Mouse (Mus musculus) mesoderm, embryonic 11.5 days (tissue): Measurements from ENCODE around the gene Opa3.

ENCODE experiments used
- DNase-seq: peaks from one replicate; pipeline ENCODE4 v3.0.0-alpha.2; 2012; ENCODE audit warnings: low read depth, low spot score

Opa3 gene

GRCm38 (mm10) chr7:19214940-19215339 lies 13.2 kb upstream of the Opa3 start:
- DNase-seq: no peak

GRCm38 (mm10) chr7:19217492-19217891 lies 10.6 kb upstream of the Opa3 start:
- DNase-seq: peak; percentile 30

GRCm38 (mm10) chr7:19217944-19218343 lies 10.2 kb upstream of the Opa3 start:
- peak; percentile 22 for DNase-seq

- no peak for DNase-seq
Observed at GRCm38 (mm10) chr7:19220061-19220460, 8.1 kb upstream of the Opa3 start.

GRCm38 (mm10) chr7:19222189-19222588 lies 5.9 kb upstream of the Opa3 start:
- DNase-seq: no peak

- no peak for DNase-seq
Observed at GRCm38 (mm10) chr7:19222875-19223274, 5.3 kb upstream of the Opa3 start.

- no peak for DNase-seq
Observed at GRCm38 (mm10) chr7:19224933-19225332, 3.2 kb upstream of the Opa3 start.

GRCm38 (mm10) chr7:19226817-19227797 lies 1.0 kb upstream of the Opa3 start:
- peak; percentile 25 for DNase-seq

- no peak for DNase-seq
Observed at GRCm38 (mm10) chr7:19228793-19229148, 637 bp downstream of the Opa3 start.

GRCm38 (mm10) chr7:19229404-19229803 lies 1.3 kb downstream of the Opa3 start:
- DNase-seq: no peak

GRCm38 (mm10) chr7:19230041-19230580 lies 2.0 kb downstream of the Opa3 start:
- DNase-seq: no peak

GRCm38 (mm10) chr7:19230899-19231298 lies 2.8 kb downstream of the Opa3 start:
- no peak for DNase-seq

GRCm38 (mm10) chr7:19231849-19232248 lies 3.7 kb downstream of the Opa3 start:
- no peak for DNase-seq

- DNase-seq: no peak
Observed at GRCm38 (mm10) chr7:19234652-19235051, 6.5 kb downstream of the Opa3 start.

- no peak for DNase-seq
Observed at GRCm38 (mm10) chr7:19235092-19235671, 7.0 kb downstream of the Opa3 start.

GRCm38 (mm10) chr7:19236411-19236810 lies 8.3 kb downstream of the Opa3 start:
- no peak for DNase-seq

GRCm38 (mm10) chr7:19238344-19238743 lies 10.2 kb downstream of the Opa3 start:
- no peak for DNase-seq

GRCm38 (mm10) chr7:19239423-19239822 lies 11.3 kb downstream of the Opa3 start:
- peak; percentile 94 for DNase-seq

GRCm38 (mm10) chr7:19239986-19240385 lies 11.9 kb downstream of the Opa3 start:
- DNase-seq: no peak

- no peak for DNase-seq
Observed at GRCm38 (mm10) chr7:19240905-19241463, 12.8 kb downstream of the Opa3 start.

GRCm38 (mm10) chr7:19242005-19242404 lies 13.9 kb downstream of the Opa3 start:
- no peak for DNase-seq

- DNase-seq: no peak
Observed at GRCm38 (mm10) chr7:19243858-19244257, 15.7 kb downstream of the Opa3 start.
